Comparison of ENCODE assay signal across 9 mouse cellular contexts in genomic region chr1:185253140-185253892, GRCm38 (mm10). TPM values are rescaled to one million over a fixed set of nuclear protein-coding genes. Genes with fewer than 3 reads are reported as not detected.
DNase-seq lines count a peak whose midpoint lies in the region; ATAC-seq lines count a peak whose summit lies in the region.
"Had no signal": no experiment of that assay in that cellular context is flagged by ENCODE, and none has a peak within 500 bp of the region (broad histone marks: within the 10 kb centered on the region; RNA-seq: fewer than 3 reads in every experiment).

No protein-coding gene starts in this region.

- no peaks in the 10 kb centered on the region for H3K27me3 ChIP-seq in heart, embryonic 14.5 days (ENCODE audit: control insufficient read depth, insufficient read depth, low read length)
- H3K27me3 ChIP-seq: limb, embryonic 13.5 days had no signal

- no peak for ATAC-seq in heart, embryonic 14.5 days (ENCODE audit: insufficient number of reproducible peaks, insufficient read depth, low FRiP score, low read depth)

- peaks cover 60% of the 10 kb centered on the region for H3K36me3 ChIP-seq in heart, embryonic 14.5 days (ENCODE audit: control insufficient read depth, insufficient read depth, low read length)

- no peak overlapping the region for H3K4me3 ChIP-seq in heart, embryonic 14.5 days (ENCODE audit: control insufficient read depth in 1 of 2, insufficient read depth in 1 of 2, low read depth in 1 of 2, low read length in 2 of 2)
- H3K4me3 ChIP-seq: limb, embryonic 13.5 days had no signal

- H3K27ac ChIP-seq in heart, embryonic 14.5 days (replicated peaks in 1 of 2; ENCODE audit: control insufficient read depth in 1 of 2, insufficient read depth in 1 of 2, low read depth in 2 of 2, low read length in 2 of 2): peak overlapping the region in 1 of 2 experiments; percentile 61; a peak in 2 of 4 replicates
- H3K27ac ChIP-seq: limb, embryonic 13.5 days had no signal

- 0 out of 2 replicates have a peak overlapping the region, but pooled peaks have one; percentile 8 for H3K9ac ChIP-seq in heart, embryonic 14.5 days (ENCODE audit: low read length)
- H3K9ac ChIP-seq: limb, embryonic 13.5 days had no signal

- H3K4me1 ChIP-seq in heart, embryonic 14.5 days (ENCODE audit: control insufficient read depth in 2 of 2, insufficient read depth in 2 of 2, low read length in 2 of 2): peaks cover 16 to 33% of the 10 kb centered on the region in 2 experiments
- H3K4me1 ChIP-seq: limb, embryonic 13.5 days had no signal

- no peak for DNase-seq in heart, postnatal 36 days
- DNase-seq in adrenal gland, postnatal 10 days: peak; percentile 67
- DNase-seq in frontal cortex, postnatal 36 days (ENCODE audit: low spot score in 2 of 2): peak; percentile 55 to 70
- peak; percentile 40 for DNase-seq in left cerebral cortex, adult 11 months (ENCODE audit: low spot score)
- DNase-seq in right cerebral cortex, postnatal 25 days: peak; percentile 55
- no peak for DNase-seq in kidney, adult 11 months
- no peak for DNase-seq in urinary bladder, postnatal 10 days (ENCODE audit: low spot score)

- WGBS in heart, embryonic 14.5 days: 49% methylated on average over 12 of the region's 12 CpGs

- H3K9me3 ChIP-seq in heart, embryonic 14.5 days (ENCODE audit: control insufficient read depth, low read length): no peaks in the 10 kb centered on the region
- H3K9me3 ChIP-seq: limb, embryonic 13.5 days had no signal

- H3K4me2 ChIP-seq in heart, embryonic 14.5 days (ENCODE audit: low read length): no peak overlapping the region
- H3K4me2 ChIP-seq: limb, embryonic 13.5 days had no signal

- intact Hi-C loops in heart, postnatal 36 days (cut with DNase I): no loop called here

RNA-seq across cellular contexts. Expression of gene Rab3gap2, which starts 49.4 kb away (rescaled TPM):
- polyA plus RNA-seq in heart, embryonic 14.5 days (2014; fragmentation: Nextera tagmentation; extraction: Ambion mirVana): 17.8 TPM in 2 replicates
- total RNA-seq in heart, postnatal 36 days (2021): 10 to 100 TPM; 21.5 to 22.9 TPM
- total RNA-seq in adrenal gland, postnatal 10 days (2021): 10 to 100 TPM; 31.9 to 36.3 TPM

Comparison
In these comparisons a context has a peak if more than half of its experiments do, and no peak if none do; other contexts are left out.
1. DNase-seq: peak in adrenal gland, postnatal 10 days (single experiment), frontal cortex, postnatal 36 days (2 of 2), left cerebral cortex, adult 11 months (single experiment) and right cerebral cortex, postnatal 25 days (single experiment); none in heart, postnatal 36 days (0 of 2), kidney, adult 11 months (single experiment) and urinary bladder, postnatal 10 days (single experiment).